Mouse (Mus musculus): ENCODE measurements around the gene Plekhg5. TPM values are rescaled to one million over a fixed set of nuclear protein-coding genes. Genes with fewer than 3 reads are reported as not detected.
"Not testable (repeated sequence)": the region's sequence is repeated elsewhere in the genome, so short reads cannot be mapped to it uniquely, and the experiment has no call there.

Gene Plekhg5
- 12.9 and 15.6 TPM in 2 replicates for total RNA-seq (2021)
- long read RNA-seq, partial matches to known transcripts = 6 of 12 reads
- long read RNA-seq, other reads (novel, unspliced or antisense) = 2 of 12 reads

DNA sequence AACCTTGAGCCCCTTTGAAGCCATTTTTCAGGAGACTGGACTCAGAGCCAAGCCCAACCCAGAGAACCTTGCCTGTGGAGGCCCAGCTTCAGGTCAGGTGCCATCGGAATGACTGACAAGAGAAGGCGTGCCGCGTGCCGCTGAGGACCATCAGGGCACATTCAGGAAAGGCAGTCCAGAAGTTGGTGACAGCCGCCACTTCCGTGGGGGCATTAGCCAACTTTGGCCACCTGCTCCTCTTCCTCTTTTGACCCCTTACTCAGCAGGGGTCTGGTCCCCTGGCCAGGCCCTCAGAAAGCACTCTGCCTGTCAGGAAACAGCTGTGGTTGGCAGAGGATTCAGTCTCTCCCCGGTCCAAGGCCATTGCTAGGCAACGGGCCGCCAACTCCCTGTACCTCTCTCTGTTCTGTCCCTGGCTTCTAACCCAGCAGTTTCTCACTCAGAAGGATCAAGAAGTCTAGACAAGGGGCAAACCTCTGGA is at the start of gene Plekhg5:
TSS of gene Plekhg5 (plus strand) at position 378 of the 481 bp plus-strand sequence.
- peak; percentile 62 for DNase-seq

DNA sequence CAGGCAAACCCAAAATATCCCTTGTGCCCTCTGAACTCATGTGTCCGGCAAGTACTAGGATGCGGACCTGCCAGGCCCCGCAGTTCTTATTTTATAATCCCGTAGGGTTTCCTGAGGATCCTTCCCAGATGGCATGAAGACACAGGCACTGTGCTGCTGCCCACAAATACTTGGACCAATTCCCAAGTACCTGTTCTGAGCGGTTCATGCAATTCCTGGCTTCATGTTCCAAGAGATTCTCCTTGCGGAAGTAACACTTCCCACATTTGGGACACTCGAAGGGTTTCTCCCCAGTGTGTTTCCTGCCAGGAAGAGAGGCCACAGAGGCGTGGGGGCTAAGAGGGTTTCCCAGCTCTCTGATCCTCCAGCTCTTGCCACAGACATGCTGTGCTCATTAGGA is 49.8 kb upstream of the Plekhg5 start:
- no peak for DNase-seq

DNA sequence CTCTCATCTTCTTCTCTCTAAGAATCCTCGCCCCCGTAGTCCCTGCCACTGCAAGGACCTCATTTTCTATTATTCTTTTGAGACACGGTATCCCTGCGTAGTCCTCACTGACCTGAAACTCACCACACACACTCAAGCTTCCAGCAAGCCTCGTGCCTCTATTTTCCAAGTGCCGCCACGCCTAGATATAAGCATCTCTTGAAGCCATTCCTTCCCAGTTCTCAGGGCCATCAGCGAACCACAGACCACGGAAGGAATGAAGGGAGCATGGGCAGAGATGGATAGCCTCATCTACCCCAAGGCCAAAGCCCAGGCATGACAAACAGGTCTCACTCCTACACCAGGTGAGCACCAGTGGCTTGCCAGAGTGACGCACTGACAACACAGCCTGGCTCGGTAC is 47.8 kb upstream of the Plekhg5 start:
- no peak for DNase-seq

DNA sequence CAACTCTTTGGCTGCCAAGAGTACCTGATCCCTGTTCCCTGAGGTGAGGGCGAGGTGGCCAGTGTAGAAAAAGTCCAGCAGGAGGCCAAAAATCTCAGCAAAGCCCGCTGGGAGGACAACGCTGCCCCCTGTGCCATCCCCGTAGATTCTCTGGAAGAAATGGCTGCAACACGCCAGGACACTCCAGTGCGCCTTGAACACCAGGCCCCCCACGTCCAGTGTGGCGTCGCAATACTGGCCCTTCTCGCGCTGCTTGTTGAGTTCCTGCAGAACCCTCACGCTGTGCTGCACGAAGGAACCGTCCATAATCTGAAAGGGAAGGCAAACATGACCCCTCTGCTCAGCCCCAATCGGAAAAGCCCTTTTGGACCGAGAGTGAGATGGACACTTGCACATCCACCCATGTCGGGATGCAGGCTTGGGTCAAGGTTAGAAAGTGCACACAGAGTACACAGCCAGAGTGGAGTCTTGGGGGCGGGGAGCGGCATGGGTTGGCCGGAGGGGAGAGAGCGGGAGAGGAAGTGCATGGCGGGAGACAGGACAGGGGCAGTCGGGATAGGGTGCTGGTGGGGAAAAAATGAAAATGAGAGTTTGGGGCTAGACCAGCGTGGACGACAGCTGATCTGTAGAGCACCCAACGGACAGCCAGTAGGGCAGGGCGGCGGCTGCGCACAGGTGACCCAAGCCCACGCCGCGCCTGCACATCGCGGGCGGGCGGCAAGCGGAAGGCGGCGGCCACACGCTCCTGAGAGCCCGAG is 45.4 kb upstream of the Plekhg5 start:
- DNase-seq = peak; percentile 29

DNA sequence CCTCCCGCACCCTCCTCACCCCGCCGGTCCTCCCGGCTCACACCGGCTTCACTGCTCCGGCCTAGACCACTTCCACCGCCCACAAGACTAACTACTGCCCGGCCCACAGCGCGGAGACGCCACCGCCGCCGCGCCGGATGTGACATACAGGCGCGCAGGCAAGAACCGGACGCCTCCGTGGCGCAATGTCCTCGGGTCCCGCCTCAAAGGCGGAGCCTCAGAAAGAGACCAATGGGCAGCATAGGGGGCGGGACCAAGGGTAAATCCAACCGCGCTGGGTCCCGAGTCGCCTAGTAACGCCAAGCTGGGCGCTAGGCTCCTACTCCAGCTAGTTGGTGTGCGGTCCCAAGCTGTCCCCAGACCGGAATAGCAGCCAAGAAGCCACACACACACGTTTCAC is 44.8 kb upstream of the Plekhg5 start, which contains the start of gene Zbtb48:
TSS of gene Zbtb48 (minus strand) at position 148 of the 400 bp plus-strand sequence.
- DNase-seq = peak; percentile 95

DNA sequence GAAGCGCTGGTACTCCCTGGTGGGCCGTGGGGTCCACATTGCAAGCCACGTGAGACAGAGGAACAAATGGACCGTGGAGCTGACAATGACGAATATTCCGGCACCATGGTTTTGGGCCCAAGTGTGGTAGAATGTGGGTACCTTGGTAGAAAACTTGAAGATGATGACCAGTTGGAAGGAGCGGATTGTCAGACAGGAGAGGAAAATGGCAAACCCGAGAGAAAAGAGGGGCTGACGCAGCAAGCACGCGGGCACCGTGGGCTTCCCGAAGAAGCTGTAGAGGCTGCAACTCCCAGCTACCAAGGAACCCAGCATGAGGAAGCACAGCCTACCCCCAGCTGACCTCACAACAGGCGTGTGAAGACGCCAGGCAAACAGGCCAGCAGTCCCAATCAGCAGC is 43.8 kb upstream of the Plekhg5 start:
- DNase-seq = no peak

DNA sequence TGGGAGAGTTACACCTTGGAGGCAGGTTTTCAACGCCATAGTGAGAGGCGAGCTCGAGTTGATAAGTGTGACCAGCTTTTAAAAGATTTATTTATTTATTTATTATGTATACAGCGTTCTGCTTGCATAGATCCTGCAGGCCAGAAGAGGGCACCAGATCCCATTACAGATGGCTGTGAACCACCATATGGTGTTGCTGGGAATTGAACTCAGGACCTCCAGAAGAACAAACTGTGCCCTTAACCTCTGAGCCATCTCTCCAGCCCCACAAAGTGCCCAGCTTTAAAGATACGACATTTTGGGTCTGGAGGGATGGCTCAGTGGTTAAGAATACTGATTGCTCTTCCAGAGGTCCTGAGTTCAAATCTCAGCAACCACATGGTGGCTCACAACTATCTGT is 43.2 kb upstream of the Plekhg5 start:
- no peak for DNase-seq

DNA sequence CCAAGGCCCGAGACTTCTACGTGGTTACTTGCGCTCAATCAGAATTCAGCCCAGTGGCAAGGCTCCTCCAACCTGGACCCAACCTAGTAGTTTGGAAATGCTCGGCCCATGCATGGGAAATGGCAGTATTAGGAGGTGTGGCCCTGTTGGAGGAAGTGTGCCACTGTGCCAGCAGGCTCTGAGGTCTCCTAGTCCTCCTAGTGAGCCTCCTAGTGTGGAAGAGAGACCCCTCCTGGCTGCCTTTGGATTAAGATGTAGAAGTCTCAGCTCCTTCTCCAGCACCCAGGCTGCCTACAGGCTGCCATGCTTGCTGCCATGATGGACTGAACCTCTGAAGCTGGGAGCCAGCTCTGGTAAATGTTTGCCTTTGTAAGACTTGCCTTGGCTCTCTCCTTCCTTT is 42.3 kb upstream of the Plekhg5 start:
- no peak for DNase-seq

DNA sequence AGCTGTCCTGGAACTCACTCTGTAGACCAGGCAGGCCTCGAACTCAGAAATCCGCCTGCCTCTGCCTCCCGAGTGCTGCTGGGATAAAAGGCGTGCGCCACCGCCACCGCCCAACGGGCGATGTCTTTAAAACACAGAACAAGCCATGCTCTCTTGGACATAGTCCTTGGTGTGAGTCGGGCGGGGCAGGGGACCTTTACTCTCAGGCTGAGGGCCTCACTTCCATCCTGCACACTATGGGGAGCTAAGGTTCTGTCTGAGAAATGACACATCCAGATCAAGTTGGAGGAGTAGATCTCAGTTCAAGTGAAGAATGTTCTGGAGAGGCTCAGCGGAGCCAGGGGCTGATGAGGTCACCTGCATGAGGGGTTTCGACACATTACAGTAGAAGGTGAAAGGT is 39.4 kb upstream of the Plekhg5 start:
- no peak for DNase-seq

DNA sequence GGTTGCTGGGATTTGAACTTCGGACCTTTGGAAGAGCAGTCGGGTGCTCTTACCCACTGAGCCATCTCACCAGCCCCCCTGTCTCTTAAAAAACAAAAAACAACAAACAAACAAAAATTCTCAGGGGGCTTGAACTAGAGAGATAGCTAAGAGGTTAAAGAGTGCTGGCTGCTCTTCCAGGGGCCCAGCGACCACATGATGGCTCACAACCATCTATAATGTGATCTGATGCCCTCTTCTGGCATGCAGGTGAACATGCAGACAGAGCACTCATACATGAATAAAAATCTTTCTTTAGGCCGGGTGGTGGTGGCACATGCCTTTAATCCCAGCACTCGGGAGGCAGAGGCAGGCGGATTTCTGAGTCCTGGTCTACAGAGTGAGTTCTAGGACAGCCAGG is 35.8 kb upstream of the Plekhg5 start:
- DNase-seq = not testable (repeated sequence)

DNA sequence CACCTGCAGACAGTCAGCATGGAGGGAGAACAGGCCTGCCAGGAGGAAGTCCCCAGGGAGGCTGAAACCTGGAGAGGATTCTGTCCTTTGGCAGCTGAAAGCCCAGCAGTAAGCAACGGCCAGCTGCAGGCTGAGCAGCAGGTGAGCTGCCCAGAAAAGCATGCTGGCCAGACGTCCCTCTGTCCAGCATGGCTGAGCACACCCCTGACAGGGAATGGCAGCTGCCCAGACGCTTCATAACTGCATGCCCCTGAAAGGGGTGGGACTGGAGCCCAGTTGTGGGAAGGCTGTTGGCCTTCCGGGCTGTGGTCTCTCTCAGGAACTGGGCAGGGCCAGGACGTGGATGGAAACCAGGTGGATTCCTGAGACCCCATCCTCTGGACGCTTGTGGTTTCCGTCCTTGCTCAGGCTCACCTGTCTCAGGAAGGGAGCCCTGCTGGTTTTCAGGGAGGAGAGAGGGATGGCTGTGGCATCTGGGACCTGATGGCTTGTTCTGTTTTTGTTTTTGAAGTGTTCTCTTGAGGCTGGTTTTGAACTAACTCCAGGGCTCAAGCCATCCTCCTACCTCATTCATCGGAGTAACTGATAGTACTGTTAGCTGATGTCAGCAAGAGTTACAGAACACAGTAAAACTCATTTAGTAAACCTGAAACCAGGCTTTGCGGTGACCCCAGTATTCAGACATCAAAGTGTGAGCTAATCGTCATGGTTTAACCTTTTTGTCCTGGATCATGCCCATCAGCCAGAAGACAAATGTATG is 33.9 kb upstream of the Plekhg5 start, which contains the start of gene Tas1r1:
TSS of gene Tas1r1 (minus strand) at position 344 of the 760 bp plus-strand sequence.
- no peak for DNase-seq

DNA sequence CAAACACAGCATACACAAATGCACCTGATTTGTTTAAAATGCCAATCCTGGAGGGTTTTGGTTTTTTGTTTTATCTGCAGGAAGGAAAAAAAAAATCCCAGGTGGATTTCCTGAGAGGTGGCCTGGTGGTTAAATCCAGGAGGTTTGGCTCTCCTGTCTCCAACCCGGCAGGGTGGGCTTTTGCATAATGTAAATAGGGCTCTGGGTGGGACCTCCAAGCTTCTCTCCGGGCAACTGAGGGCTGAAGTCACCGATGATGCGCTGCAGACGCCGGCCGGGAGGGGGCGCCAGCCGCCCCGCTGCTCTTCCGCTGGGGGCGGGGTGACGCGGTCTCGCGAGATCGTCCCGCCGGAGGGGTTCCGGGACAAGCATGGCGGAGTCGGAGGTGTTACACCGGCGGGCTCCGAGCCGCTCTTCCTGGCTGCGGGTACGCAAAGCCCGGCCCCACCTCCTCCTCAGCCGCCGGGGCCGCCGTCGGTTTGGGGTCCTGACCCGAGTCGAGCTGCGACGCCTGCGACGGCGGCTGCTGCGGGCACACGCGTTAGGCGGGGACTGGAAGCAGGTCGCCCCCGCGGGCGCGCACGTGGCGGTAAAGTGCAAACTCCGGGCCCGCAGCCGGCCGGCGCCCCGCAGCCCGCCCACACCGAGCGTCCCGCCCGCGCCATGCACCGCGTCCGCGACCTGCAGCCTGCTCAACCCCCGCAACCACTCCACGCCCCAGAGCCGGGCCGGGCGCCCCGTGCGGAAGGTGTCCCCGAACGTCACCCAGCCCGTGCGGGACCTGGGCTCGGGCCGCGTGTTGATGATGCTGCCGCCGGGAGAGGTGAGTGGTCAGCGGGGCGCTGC is 33.1 kb upstream of the Plekhg5 start, which contains the start of gene Nol9:
TSS of gene Nol9 (plus strand) at position 337 of the 846 bp plus-strand sequence.
- DNase-seq = peak; percentile 96

DNA sequence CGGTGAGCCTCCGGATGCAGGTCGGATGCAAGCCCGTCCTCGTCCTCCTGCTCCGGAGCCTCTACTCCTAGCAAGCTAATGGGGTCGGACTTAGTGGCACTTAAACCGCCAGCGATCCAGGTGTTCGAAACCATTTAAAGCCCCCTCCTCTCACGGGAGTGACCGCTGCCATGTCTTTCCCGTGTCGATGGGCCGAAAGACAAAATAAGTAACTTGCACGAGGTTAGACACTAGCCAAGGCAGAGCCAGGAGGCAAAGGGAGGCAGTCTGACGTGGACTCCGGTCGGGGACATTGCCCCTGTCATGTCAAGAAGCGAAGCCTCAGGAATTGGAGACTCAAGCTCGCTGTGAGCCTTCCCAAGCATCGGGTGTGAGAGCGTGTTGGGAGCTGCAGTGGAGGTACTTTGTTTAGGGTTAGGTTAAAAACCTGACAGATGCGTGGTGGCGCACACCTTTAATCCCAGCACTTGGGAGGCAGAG is 32.4 kb upstream of the Plekhg5 start:
- no peak for DNase-seq

DNA sequence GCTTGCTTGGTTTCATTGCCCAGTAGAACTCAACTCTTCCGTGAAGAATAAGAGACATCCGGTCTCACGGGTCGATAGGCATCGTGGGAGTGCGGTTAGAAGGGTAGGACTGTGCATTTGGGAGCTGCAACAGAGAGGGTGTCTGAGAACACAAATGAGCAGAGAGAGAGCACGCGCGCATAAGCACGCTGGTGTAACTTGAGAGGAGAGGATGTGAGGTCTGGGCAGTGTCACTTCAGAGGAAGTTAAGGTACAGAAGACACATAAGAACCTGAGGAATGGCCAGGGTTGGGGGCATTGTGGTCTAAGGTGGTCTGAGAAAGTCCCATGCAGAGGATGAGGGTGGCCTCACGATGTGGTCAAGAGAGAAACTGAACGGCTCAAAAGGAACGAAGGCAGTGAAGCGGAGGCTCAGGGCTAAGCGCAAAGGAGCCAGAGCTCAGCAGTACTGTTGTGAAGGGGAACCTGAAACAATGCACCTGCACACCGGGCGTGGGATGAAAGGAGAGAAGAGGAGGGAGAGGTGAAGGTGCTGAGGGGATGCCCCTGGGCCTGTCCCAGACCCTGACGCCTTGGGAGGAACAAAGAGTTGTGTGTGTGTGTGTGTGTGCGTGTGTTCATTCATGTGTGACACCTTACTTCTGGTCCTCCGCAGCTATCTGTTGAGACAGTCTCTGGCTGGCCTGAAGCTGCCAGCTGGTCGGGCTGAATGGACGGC is 30.2 kb upstream of the Plekhg5 start:
- no peak for DNase-seq

DNA sequence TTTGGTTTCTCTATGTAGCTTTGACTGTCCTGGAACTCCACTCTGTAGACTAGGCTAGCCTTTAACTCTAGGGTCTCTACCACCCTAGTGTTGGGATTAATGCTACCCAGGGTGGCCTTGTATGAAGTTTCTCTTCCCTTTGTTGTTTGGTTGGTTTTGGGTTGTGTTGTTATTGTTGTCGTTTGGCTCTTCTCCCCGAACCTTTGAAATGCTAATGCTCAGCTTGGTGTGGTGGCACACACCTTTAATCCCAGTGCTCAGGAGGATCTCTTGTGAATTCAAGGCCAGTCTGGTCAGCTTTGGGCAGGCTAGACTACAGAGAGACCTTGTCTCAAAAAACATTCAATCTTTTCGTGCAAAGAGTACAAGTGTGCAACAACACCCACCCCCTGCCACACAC is 29.1 kb upstream of the Plekhg5 start:
- no peak for DNase-seq

DNA sequence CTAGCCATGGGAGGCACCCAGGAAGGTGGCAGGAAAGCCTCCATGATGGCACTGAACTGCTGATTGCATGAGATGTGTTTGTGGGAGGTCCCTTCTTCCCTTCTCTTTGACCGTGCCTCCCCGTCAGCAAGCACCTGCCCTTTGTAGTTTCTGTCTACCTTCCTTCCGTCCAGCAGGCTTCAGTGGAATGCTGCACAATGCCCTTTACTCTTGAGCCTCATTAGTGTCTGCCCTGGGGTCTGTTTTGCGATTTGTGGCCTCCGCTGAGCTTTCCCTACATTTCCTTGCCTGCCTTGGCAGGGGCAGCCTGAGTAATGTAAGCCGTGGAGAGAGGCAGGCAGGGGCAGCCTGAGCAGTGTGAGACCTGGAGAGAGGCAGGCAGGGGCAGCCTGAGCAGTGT is 27.7 kb upstream of the Plekhg5 start:
- DNase-seq = no peak

DNA sequence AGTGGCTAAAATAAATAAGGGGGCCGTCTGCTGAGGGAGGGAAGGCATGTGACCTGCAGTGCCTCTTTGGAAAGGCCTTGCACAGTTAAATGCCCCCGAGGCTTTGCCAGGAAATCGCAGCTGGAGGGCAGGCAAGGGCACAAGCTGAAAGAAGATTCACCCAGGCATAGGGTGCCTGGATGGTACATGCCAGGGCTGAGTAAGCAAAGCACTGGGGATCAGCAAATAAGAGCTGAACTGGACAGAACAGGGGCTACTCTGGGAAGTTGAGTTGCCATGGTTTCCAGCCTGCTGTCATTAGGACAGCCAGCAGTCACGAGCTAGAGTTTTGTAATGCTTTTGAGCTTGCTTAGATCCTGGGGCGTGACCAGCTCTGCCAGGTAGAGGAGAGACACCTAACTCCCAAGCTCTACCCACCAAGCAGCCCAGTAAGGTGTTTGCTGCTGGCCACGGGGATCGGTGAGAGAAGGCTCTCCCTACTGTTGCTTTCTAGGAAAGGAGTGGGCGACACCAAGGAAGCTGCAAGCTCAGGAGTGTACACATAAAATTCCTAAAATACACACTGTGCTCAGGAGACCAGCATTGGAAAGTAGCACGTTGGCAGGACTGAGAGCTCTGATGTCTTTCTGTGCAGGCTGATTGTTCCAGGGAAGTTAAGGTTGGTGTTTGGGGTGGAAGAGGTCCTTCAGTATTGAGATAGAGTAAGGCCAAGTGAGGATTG is 9.7 kb upstream of the Plekhg5 start:
- no peak for DNase-seq

DNA sequence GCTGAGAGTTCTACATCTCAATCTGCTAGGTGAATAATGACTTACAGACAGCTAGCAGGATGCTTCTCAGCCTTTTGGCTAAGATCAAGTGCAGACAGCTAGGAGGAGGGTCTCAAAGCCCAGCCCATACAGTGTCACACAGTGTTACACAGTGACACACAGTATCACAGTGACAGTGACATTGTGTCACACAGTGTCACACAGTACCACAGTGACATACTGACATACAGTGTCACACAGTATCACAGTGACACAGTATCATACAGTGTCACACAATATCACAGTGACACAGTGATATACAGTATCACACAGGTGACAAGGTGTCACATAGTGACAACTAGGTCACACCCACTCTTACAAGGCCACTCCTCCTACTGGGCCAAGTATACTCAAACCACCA is 5.0 kb upstream of the Plekhg5 start:
- no peak for DNase-seq

DNA sequence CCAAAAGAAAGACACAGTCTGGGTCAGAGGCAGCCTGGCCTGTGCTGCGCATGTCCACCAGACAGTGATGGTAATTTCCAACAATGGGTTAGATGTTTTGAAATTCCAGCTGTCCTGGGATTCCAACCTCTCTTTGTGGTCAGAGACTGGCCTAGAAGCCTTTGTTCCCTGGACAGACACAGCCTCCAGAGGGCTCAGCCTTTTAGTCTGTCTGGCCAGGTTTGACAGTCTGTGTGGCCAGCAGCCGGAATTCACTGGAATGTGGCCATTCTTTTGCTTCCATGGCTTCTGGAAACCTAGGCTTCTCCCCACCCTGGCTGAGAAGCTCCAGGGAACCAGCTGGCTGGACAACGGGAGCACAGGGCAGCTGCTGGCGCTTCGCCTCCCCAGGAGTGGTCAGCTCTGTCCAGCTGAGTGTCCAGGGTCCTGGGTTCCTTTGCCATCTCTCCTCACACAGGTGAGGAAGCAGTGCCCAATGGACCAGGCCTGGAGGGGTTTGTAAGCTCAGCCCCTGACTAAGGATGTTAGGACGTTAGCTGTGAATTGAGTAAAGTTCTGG is 4.1 kb upstream of the Plekhg5 start:
- DNase-seq = no peak

DNA sequence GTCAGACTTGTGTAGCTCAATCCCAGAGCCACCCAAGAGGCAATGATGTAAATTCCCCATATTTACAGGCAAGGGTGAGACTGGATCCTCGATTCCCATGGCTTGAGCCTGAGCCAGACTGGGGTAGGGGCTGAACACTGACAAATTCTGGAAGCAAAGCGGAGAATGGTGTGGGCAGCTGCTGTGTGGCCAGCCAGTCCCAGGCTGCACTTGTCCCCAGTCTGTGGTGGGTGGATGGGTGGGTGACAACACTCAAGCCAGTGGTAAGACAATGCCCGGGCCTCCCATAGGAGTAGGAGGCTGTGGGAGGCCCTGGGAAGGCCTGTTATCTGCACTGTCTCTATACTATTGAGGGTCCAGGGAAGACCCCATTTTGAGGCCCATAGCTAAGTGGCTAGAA is 3.1 kb upstream of the Plekhg5 start:
- DNase-seq = no peak
